Mouse (Mus musculus) stomach, postnatal 0 days (tissue): ENCODE data around the gene Lman2. TPM values are rescaled to one million over a fixed set of nuclear protein-coding genes. Genes with fewer than 3 reads are reported as not detected.
A peak's percentile ranks its signal among the peaks of the same experiment; 100 is the strongest.

ENCODE experiments used
- ATAC-seq: fragments of 200-750 bp; cut with Nextera tagmentation; 2 replicates; pipeline ENCODE4 v1.8.0; 2017; ENCODE audit not compliant: low FRiP score, low TSS enrichment
- DNase-seq: peaks from one replicate; pipeline ENCODE4 v3.0.0-alpha.2; 2016; ENCODE audit warnings: low spot score
- H3K27ac ChIP-seq: fragments of 300-500 bp; sonication (generic); replicated peaks from 2 replicates; pipeline ENCODE4 v1.5.1; 2014; ENCODE audit warnings: mild to moderate bottlenecking, control low read depth
- H3K27me3 ChIP-seq: fragments of 300-500 bp; sonication (generic); 2 replicates; pipeline ENCODE4 v1.6.1; 2014; ENCODE audit warnings: low read length; ENCODE audit not compliant: control insufficient read depth, insufficient read depth
- H3K36me3 ChIP-seq: fragments of 300-500 bp; sonication (generic); 2 replicates; pipeline ENCODE4 v1.6.1; 2014; ENCODE audit warnings: low read length, mixed read lengths; ENCODE audit not compliant: control insufficient read depth, insufficient read depth
- H3K4me1 ChIP-seq: fragments of 300-500 bp; sonication (generic); replicated peaks from 2 replicates; pipeline ENCODE4 v1.6.1; 2014; ENCODE audit warnings: antibody characterized with exemption; ENCODE audit not compliant: control insufficient read depth, insufficient read depth
- H3K4me2 ChIP-seq: fragments of 300-500 bp; sonication (generic); replicated peaks from 2 replicates; pipeline ENCODE4 v1.6.1; 2014; ENCODE audit warnings: low read depth, mild to moderate bottlenecking, control low read depth, moderate library complexity
- H3K4me3 ChIP-seq: fragments of 300-500 bp; sonication (generic); 2 replicates; pipeline ENCODE4 v1.5.1; 2014; ENCODE audit warnings: low read depth, low read length, control low read depth
- H3K9ac ChIP-seq: fragments of 300-500 bp; sonication (generic); 2 replicates; pipeline ENCODE4 v1.6.1; 2014; ENCODE audit warnings: mild to moderate bottlenecking, low read length, control low read depth, mixed read lengths
- H3K9me3 ChIP-seq: fragments of 300-500 bp; sonication (generic); 2 replicates; pipeline ENCODE4 v1.6.1; 2016; ENCODE audit warnings: low read length; ENCODE audit not compliant: control insufficient read depth
- CTCF ChIP-seq: IDR thresholded peaks from 2 replicates; pipeline ENCODE4 v1.5.1; 2016; ENCODE audit warnings: antibody characterized with exemption, low read depth, mild to moderate bottlenecking, moderate library complexity
- EP300 ChIP-seq: optimal IDR thresholded peaks from 2 replicates; pipeline ENCODE3; 2016; ENCODE audit warnings: antibody characterized with exemption
- WGBS: fragments of 180-500 bp; shearing (Covaris S2); extraction: QIAGEN DNeasy Blood & Tissue Kit; methylation state at CpG from one replicate; pipeline ENCODE4 v1.1.7; 2014; 5-methylcytosine and 5-hydroxymethylcytosine counted together
- polyA plus RNA-seq: library from polyadenylated mRNA; unstranded; fragments of >200 nt; fragmentation: Nextera tagmentation; extraction: Ambion mirVana; gene quantifications from 2 replicates; pipeline ENCODE4 v1.2.1, GENCODE M21; 2015

Gene Lman2
- polyA plus RNA-seq, 1 experiment from 2014 or later = 73.7 TPM

- DNase-seq = peak; percentile 24
- Histone ChIP-seq H3K27ac (peak within 1 kb of the TSS; percentile 86), H3K27me3 (no peaks in the 10 kb centered on the region), H3K4me1 (no peaks in the 10 kb centered on the region), H3K36me3 (peaks cover 9% of the 10 kb centered on the region), H3K4me2 (peak within 1 kb of the TSS; percentile 97), H3K9me3 (no peaks in the 10 kb centered on the region), H3K4me3 (peak within 1 kb of the TSS; percentile 84), H3K9ac (peak within 1 kb of the TSS; percentile 95)
- TF ChIP-seq CTCF = no peak
- TF ChIP-seq EP300 = no peak
- WGBS = 66% methylated on average over 4 of the region's 4 CpGs
- peak; percentile 16; the same call in 1 of the 2 replicates for ATAC-seq
Observed at GRCm38 (mm10) chr13:55319931-55320533, 42.6 kb downstream of the Lman2 start, which contains the start of gene Prelid1. Prelid1 (plus strand) TSS chr13:55320500.

- H3K27ac ChIP-seq = no peak overlapping the region
Observed at GRCm38 (mm10) chr13:55318351-55318750, 44.2 kb downstream of the Lman2 start.

GRCm38 (mm10) chr13:55314891-55315412, 47.6 kb downstream of the Lman2 start:
- WGBS = 83% methylated on average over 2 of the region's 2 CpGs
- H3K9me3 ChIP-seq = no peaks in the 10 kb centered on the region
- DNase-seq (no peak), ATAC-seq (no peak)
- no peak overlapping the region for H3K27ac ChIP-seq
- no peaks in the 10 kb centered on the region for H3K27me3 ChIP-seq
- H3K4me2 ChIP-seq = no peak overlapping the region
- peaks cover 33% of the 10 kb centered on the region for H3K36me3 ChIP-seq
- no peak overlapping the region for H3K4me3 ChIP-seq
- no peak for TF ChIP-seq EP300
- no peak for TF ChIP-seq CTCF
- no peaks in the 10 kb centered on the region for H3K4me1 ChIP-seq
- no peak overlapping the region for H3K9ac ChIP-seq

More at GRCm38 (mm10) chr13:55318351-55318750, 44.2 kb downstream of the Lman2 start:
- WGBS = 84% methylated on average over 3 of the region's 3 CpGs
- TF ChIP-seq CTCF = no peak
- no peak for TF ChIP-seq EP300
- H3K4me1 ChIP-seq = no peaks in the 10 kb centered on the region
- H3K4me3 ChIP-seq = no peak overlapping the region
- no peak overlapping the region for H3K4me2 ChIP-seq
- no peak for ATAC-seq
- H3K36me3 ChIP-seq = peaks cover 23% of the 10 kb centered on the region
- H3K27me3 ChIP-seq = no peaks in the 10 kb centered on the region
- DNase-seq = no peak
- no peaks in the 10 kb centered on the region for H3K9me3 ChIP-seq
- H3K9ac ChIP-seq = no peak overlapping the region; the same call in 1 of the 2 replicates

- ATAC-seq = no peak
- Histone ChIP-seq H3K27me3 (no peaks in the 10 kb centered on the region), H3K4me2 (no peak overlapping the region), H3K4me1 (no peaks in the 10 kb centered on the region), H3K9me3 (no peaks in the 10 kb centered on the region), H3K27ac (no peak overlapping the region), H3K9ac (no peak overlapping the region), H3K4me3 (no peak overlapping the region), H3K36me3 (peaks cover 34% of the 10 kb centered on the region)
- no peak for TF ChIP-seq CTCF
- TF ChIP-seq EP300 = no peak
- DNase-seq = no peak
- WGBS = 85% methylated on average over 9 of the region's 9 CpGs
Observed at GRCm38 (mm10) chr13:55313051-55313450, 49.5 kb downstream of the Lman2 start.

GRCm38 (mm10) chr13:55312028-55312630, 50.5 kb downstream of the Lman2 start:
- ATAC-seq (no peak), DNase-seq (no peak)
- H3K4me3 ChIP-seq = no peak overlapping the region
- H3K27me3 ChIP-seq = no peaks in the 10 kb centered on the region
- no peaks in the 10 kb centered on the region for H3K4me1 ChIP-seq
- no peak overlapping the region for H3K9ac ChIP-seq
- WGBS = 86% methylated on average over 8 of the region's 8 CpGs
- no peak for TF ChIP-seq CTCF
- no peak for TF ChIP-seq EP300
- H3K36me3 ChIP-seq = peaks cover 34% of the 10 kb centered on the region
- no peak overlapping the region for H3K4me2 ChIP-seq
- H3K27ac ChIP-seq = no peak overlapping the region
- H3K9me3 ChIP-seq = no peaks in the 10 kb centered on the region

GRCm38 (mm10) chr13:55300913-55301312, 61.7 kb downstream of the Lman2 start:
- TF ChIP-seq EP300 (no peak), CTCF (no peak)
- 76% methylated on average over 5 of the region's 5 CpGs for WGBS
- ATAC-seq = no peak
- H3K9ac ChIP-seq = no peak overlapping the region
- DNase-seq = no peak
- no peaks in the 10 kb centered on the region for H3K4me1 ChIP-seq
- H3K36me3 ChIP-seq = peaks cover 18% of the 10 kb centered on the region
- H3K4me3 ChIP-seq = no peak overlapping the region
- no peaks in the 10 kb centered on the region for H3K27me3 ChIP-seq
- H3K27ac ChIP-seq = no peak overlapping the region
- H3K9me3 ChIP-seq = no peaks in the 10 kb centered on the region
- H3K4me2 ChIP-seq = no peak overlapping the region
